Mouse (Mus musculus) neutrophil, adult 5-6 weeks (primary cell): ENCODE data around the gene Eral1. TPM values are rescaled to one million over a fixed set of nuclear protein-coding genes. Genes with fewer than 3 reads are reported as not detected.

Source experiments
- ATAC-seq: fragments of 151-379, 151-347 bp; 2 replicates; pipeline ENCODE4 v1.8.0; 2017; ENCODE audit warnings: mild to moderate bottlenecking, moderate TSS enrichment; ENCODE audit not compliant: insufficient number of reproducible peaks, poor library complexity, low FRiP score, severe bottlenecking; ENCODE audit errors: extremely low read depth
- total RNA-seq: library from RNA; stranded (forward); fragments of 200-1000 nt; gene quantifications from 2 replicates; pipeline ENCODE4 v1.2.3, GENCODE M21; 2017

Gene Eral1
- 12.8 and 14.9 TPM in 2 replicates for total RNA-seq

GRCm38 (mm10) chr11:78079961-78080921 is at the start of gene Eral1:
Gene Eral1, minus strand, starts transcription at chr11:78080383.
- ATAC-seq: peak; percentile 92

- no peak for ATAC-seq
These were observed 49.3 kb upstream of the Eral1 start for GRCm38 (mm10) chr11:78129458-78129857.

GRCm38 (mm10) chr11:78126739-78127138 is 46.6 kb upstream of the Eral1 start:
- ATAC-seq: peak; percentile 56; the same call in 1 of the 2 replicates

- ATAC-seq: no peak
These were observed 45.5 kb upstream of the Eral1 start for GRCm38 (mm10) chr11:78125691-78126090.

GRCm38 (mm10) chr11:78123782-78124181 is 43.6 kb upstream of the Eral1 start:
- no peak for ATAC-seq

GRCm38 (mm10) chr11:78122815-78123214 is 42.6 kb upstream of the Eral1 start:
- no peak for ATAC-seq

GRCm38 (mm10) chr11:78121176-78121575 is 41.0 kb upstream of the Eral1 start:
- no peak for ATAC-seq

- peak; percentile 53 for ATAC-seq
These were observed 39.7 kb upstream of the Eral1 start for GRCm38 (mm10) chr11:78119898-78120297.

- ATAC-seq: no peak
These were observed 38.3 kb upstream of the Eral1 start for GRCm38 (mm10) chr11:78118467-78118866.

- ATAC-seq: no peak
These were observed 35.9 kb upstream of the Eral1 start for GRCm38 (mm10) chr11:78116146-78116410.

- ATAC-seq: peak; percentile 89
These were observed 35.4 kb upstream of the Eral1 start for GRCm38 (mm10) chr11:78115367-78116145.

GRCm38 (mm10) chr11:78114676-78115366 is 34.6 kb upstream of the Eral1 start:
- no peak for ATAC-seq

GRCm38 (mm10) chr11:78113616-78114015 is 33.4 kb upstream of the Eral1 start:
- no peak for ATAC-seq

GRCm38 (mm10) chr11:78104501-78104900 is 24.3 kb upstream of the Eral1 start:
- no peak for ATAC-seq

- ATAC-seq: no peak
These were observed 23.0 kb upstream of the Eral1 start for GRCm38 (mm10) chr11:78102958-78103747.

GRCm38 (mm10) chr11:78102142-78102541 is 22.0 kb upstream of the Eral1 start:
- ATAC-seq: no peak

GRCm38 (mm10) chr11:78100746-78101145 is 20.6 kb upstream of the Eral1 start:
- ATAC-seq: peak; percentile 16; the same call in 1 of the 2 replicates

GRCm38 (mm10) chr11:78097077-78097476 is 16.9 kb upstream of the Eral1 start:
- no peak for ATAC-seq

GRCm38 (mm10) chr11:78095144-78095516 is 14.9 kb upstream of the Eral1 start:
- ATAC-seq: no peak
